Mouse (Mus musculus) heart, embryonic 14.5 days (tissue): Measurements from ENCODE around the gene Atp6v1e2. TPM values are rescaled to one million over a fixed set of nuclear protein-coding genes. Genes with fewer than 3 reads are reported as not detected.

Experiments used
- ATAC-seq: fragments of 200-750 bp; cut with Nextera tagmentation; 2 replicates; pipeline ENCODE4 v1.8.0; 2017; ENCODE audit warnings: low read depth, moderate TSS enrichment; ENCODE audit not compliant: insufficient number of reproducible peaks, insufficient read depth, low FRiP score
- H3K27ac ChIP-seq, 2 experiments: fragments of 200-500 bp in 1 of 2; fragments of 300-500 bp in 1 of 2; sonication (generic) in 1 of 2; replicated peaks in 1 of 2; 2 replicates each; pipeline ENCODE4 v1.5.1; 2012 to 2014; ENCODE audit warnings: low read depth in 2 of 2, low read length in 2 of 2, control low read depth in 1 of 2, mild to moderate bottlenecking in 1 of 2, mixed read lengths in 1 of 2; ENCODE audit not compliant: control insufficient read depth in 1 of 2, insufficient read depth in 1 of 2
- H3K27me3 ChIP-seq: fragments of 300-500 bp; sonication (generic); 2 replicates; pipeline ENCODE4 v1.6.1; 2014; ENCODE audit warnings: mild to moderate bottlenecking, low read length, control low read depth; ENCODE audit not compliant: control insufficient read depth, insufficient read depth
- H3K36me3 ChIP-seq: fragments of 300-500 bp; sonication (generic); 2 replicates; pipeline ENCODE4 v1.6.1; 2014; ENCODE audit warnings: mild to moderate bottlenecking, control low read depth, low read length, mixed read lengths; ENCODE audit not compliant: control insufficient read depth, insufficient read depth
- H3K4me1 ChIP-seq, 2 experiments: fragments of 200-500 bp in 1 of 2; fragments of 300-500 bp in 1 of 2; sonication (generic) in 1 of 2; 2 replicates each; pipeline ENCODE4 v1.6.1; 2012 to 2014; ENCODE audit warnings: low read length in 2 of 2, control low read depth in 1 of 2, mixed read lengths in 1 of 2; ENCODE audit not compliant: control insufficient read depth in 2 of 2, insufficient read depth in 2 of 2
- H3K4me2 ChIP-seq: fragments of 300-500 bp; sonication (generic); 2 replicates; pipeline ENCODE4 v1.6.1; 2014; ENCODE audit warnings: mild to moderate bottlenecking, low read length
- H3K4me3 ChIP-seq, 2 experiments: fragments of 200-500 bp in 1 of 2; fragments of 300-500 bp in 1 of 2; sonication (generic) in 1 of 2; 2 replicates each; pipeline ENCODE4 v1.5.1; 2012 to 2014; ENCODE audit warnings: low read length in 2 of 2, mild to moderate bottlenecking in 2 of 2, control low read depth in 1 of 2, low read depth in 1 of 2, moderate library complexity in 1 of 2; ENCODE audit not compliant: control insufficient read depth in 1 of 2, insufficient read depth in 1 of 2
- H3K9ac ChIP-seq: fragments of 300-500 bp; sonication (generic); 2 replicates; pipeline ENCODE4 v1.6.1; 2014; ENCODE audit warnings: mild to moderate bottlenecking, low read length
- H3K9me3 ChIP-seq: fragments of 300-500 bp; sonication (generic); 2 replicates; pipeline ENCODE4 v1.6.1; 2016; ENCODE audit warnings: low read length, control low read depth; ENCODE audit not compliant: control insufficient read depth
- WGBS: fragments of 180-500 bp; shearing (Covaris S2); extraction: QIAGEN DNeasy Blood & Tissue Kit; methylation state at CpG from one replicate; pipeline ENCODE4 v1.1.7; 2014; 5-methylcytosine and 5-hydroxymethylcytosine counted together
- polyA plus RNA-seq: library from polyadenylated mRNA; unstranded; fragments of >200 nt; fragmentation: Nextera tagmentation; extraction: Ambion mirVana; gene quantifications from 2 replicates; pipeline ENCODE4 v1.2.1, GENCODE M21; 2014

The Atp6v1e2 gene
- polyA plus RNA-seq, 1 experiment from 2014 or later: not detected

DNA sequence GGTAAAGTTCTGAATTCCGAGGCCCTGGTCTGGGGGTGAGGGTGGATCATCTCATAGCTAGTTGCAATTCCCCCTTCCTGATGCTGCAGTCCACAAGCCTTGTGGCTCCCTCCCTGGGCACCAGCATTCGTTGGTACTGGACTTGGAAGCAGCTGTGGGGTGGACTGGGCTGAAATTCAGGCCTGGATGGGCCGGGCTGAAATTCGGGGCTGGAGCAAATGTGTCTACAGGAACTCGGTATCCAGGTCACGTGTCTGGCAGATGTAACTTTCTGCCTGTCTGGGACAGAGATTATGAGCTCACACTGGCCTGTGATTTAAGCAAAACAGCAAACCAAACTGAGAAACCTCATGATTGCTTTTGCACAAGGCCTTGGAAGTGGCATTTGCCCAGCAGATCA, 1.1 kb upstream of the Atp6v1e2 start:
- ATAC-seq: no peak
- Histone ChIP-seq H3K4me1 (no peaks in the 10 kb centered on the region), H3K9ac (no peak overlapping the region), H3K9me3 (no peaks in the 10 kb centered on the region), H3K36me3 (no peaks in the 10 kb centered on the region), H3K27me3 (no peaks in the 10 kb centered on the region), H3K4me3 (no peak overlapping the region), H3K27ac (no peak overlapping the region), H3K4me2 (no peak overlapping the region)
- WGBS: 70% methylated on average over 6 of the region's 6 CpGs

DNA sequence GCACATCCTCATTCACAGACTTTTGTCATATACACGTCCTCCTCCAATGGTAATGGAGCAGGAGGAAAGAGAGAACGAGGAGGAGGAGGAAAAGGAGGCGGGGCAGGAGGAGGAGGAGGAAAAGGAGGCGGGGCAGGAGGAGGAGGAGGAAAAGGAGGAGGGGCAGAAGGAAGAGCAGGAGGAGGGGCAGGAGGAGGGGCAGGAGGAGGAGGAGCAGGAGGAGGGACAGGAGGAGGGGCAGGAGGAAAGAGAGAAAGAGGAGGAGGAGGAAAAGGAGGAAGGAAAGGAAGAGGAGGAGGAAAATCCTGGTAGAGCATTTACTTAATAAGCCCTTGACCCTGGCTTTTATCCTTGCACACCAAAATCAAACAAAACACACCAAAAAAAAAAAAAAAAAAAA, 1.6 kb downstream of the Atp6v1e2 start:
- no peak for ATAC-seq
- 63% methylated on average over 4 of the region's 4 CpGs for WGBS

DNA sequence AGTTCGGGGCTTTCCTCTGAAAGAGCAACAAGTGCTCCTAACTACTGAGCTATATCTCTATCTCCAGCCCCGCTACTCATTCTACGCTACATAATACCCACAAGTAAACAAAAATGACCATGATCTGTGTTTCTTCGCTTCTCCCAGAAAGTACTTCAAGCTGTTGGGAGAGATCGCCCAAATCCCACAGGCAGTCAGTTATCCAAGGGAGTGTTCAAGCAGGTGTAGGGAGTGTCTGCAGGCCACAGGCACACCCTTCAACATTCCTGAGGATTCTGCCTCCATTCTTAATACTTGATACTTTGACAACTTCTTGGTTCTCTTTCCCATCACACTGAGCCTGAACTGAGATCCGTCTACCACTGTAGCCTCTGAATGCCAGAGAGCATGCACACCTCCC, 4.5 kb downstream of the Atp6v1e2 start:
- no peaks in the 10 kb centered on the region for H3K36me3 ChIP-seq
- 0 out of 2 replicates have a peak, but pooled peaks cover 4% of the 10 kb centered on the region for H3K27me3 ChIP-seq
- no peak overlapping the region for H3K4me2 ChIP-seq
- no peak overlapping the region for H3K9ac ChIP-seq
- no peak overlapping the region for H3K4me3 ChIP-seq
- 85% methylated on average over 6 of the region's 6 CpGs for WGBS
- no peak for ATAC-seq
- no peaks in the 10 kb centered on the region for H3K9me3 ChIP-seq
- H3K4me1 ChIP-seq: peaks cover 8 to 16% of the 10 kb centered on the region in 2 experiments
- H3K27ac ChIP-seq: no peak overlapping the region

More for the DNA sequence above, 1.6 kb downstream of the Atp6v1e2 start:
- H3K36me3 ChIP-seq: no peaks in the 10 kb centered on the region
- no peaks in the 10 kb centered on the region for H3K9me3 ChIP-seq
- peaks cover 7 to 9% of the 10 kb centered on the region in 2 experiments for H3K4me1 ChIP-seq
- H3K4me2 ChIP-seq: no peak overlapping the region
- no peak overlapping the region for H3K4me3 ChIP-seq
- H3K9ac ChIP-seq: no peak overlapping the region
- 0 out of 2 replicates have a peak, but pooled peaks cover 4% of the 10 kb centered on the region for H3K27me3 ChIP-seq
- H3K27ac ChIP-seq: no peak overlapping the region

DNA sequence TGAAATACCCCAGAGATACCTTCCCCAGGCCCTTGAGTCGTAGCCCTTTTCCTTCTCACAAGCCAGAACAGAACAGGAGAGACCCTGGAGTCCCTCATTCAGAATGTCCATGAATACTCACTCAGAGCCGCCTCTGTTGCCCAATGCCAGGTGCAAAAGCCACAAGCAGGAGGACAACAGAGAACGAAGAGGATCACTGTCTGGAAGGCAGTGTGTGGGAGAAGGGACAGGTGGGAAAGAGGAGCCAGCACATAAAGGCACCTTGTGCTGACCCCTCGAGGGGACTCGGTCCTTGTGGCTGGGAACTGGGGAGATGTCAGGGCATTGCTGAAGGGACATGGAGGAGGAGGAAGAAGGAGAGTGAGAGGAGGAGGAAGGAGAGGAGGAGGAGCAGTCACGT, 5.6 kb downstream of the Atp6v1e2 start:
- ATAC-seq: no peak
- no peak overlapping the region for H3K27ac ChIP-seq
- H3K4me3 ChIP-seq: no peak overlapping the region
- H3K27me3 ChIP-seq: 0 out of 2 replicates have a peak, but pooled peaks cover 4% of the 10 kb centered on the region
- WGBS: 66% methylated on average over 6 of the region's 6 CpGs
- no peaks in the 10 kb centered on the region for H3K9me3 ChIP-seq
- H3K36me3 ChIP-seq: no peaks in the 10 kb centered on the region
- H3K9ac ChIP-seq: no peak overlapping the region
- no peak overlapping the region for H3K4me2 ChIP-seq
- peaks cover 10 to 23% of the 10 kb centered on the region in 2 experiments for H3K4me1 ChIP-seq

DNA sequence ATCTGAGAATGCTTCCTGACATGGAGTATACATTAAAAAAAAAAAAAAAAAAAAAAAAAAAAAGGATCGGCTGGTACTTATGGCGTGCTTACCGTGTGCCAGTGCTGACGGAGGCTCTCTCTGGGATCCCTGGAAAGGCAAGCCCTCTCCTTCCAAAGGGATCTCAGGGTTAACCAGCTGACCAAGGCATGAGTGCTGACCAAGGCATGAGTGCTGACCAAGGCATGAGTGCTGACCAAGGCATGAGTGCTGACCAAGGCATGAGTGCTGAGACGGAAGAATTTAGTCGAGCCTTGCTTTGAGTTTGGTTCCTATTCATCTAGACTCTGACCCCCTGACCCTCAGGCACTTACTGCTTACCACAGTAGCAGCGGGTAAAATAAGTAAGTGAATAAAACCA, 9.0 kb downstream of the Atp6v1e2 start:
- no peak overlapping the region for H3K4me2 ChIP-seq
- no peak overlapping the region for H3K27ac ChIP-seq
- peaks cover 10 to 24% of the 10 kb centered on the region in 2 experiments for H3K4me1 ChIP-seq
- 64% methylated on average over 7 of the region's 7 CpGs for WGBS
- H3K9me3 ChIP-seq: no peaks in the 10 kb centered on the region
- H3K4me3 ChIP-seq: no peak overlapping the region
- 0 out of 2 replicates have a peak, but pooled peaks cover 4% of the 10 kb centered on the region for H3K27me3 ChIP-seq
- H3K36me3 ChIP-seq: no peaks in the 10 kb centered on the region
- H3K9ac ChIP-seq: no peak overlapping the region
- no peak for ATAC-seq

DNA sequence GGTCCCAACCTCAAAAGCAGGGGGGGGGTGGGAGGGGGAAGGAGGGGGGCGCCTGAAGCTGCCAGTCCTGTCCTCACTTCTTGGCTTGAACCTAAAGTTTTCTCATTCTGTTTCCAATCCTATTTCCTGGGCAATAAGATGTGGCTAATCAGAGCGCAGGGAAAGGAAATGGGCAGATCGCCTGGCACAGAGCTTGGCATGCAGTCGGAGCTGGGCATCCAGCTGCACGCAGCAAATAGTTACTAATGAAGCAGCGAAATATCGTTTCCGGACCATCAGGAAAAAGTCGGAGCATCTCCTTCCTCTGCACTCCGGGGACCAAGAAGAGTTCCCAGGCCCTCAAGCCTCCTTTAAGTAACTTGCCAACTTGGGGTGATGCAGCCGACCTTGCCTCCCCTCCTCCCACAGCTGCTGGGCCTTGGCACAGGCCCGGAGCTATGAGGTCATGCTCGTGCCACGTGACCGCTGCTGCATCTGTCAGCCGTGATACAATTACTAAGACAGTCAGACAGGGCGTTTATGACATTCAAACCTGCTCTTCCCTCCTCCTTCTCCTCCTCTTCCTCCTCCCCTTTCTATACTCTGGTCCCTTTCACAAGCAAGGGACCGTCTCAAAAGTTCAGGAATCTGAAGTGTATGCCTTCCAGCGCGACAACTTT, 10.1 kb downstream of the Atp6v1e2 start:
- Histone ChIP-seq H3K27ac (peak overlapping the region; percentile 41 to 52), H3K27me3 (0 out of 2 replicates have a peak, but pooled peaks cover 6% of the 10 kb centered on the region), H3K9me3 (no peaks in the 10 kb centered on the region), H3K4me1 (peaks cover 10 to 24% of the 10 kb centered on the region in 2 experiments), H3K9ac (peak overlapping the region; percentile 48), H3K4me2 (peak overlapping the region; percentile 72), H3K36me3 (no peaks in the 10 kb centered on the region), H3K4me3 (peak overlapping the region; percentile 35 to 36)
- 6% methylated on average over 20 of the region's 20 CpGs for WGBS
- peak; percentile 79; the same call in 1 of the 2 replicates for ATAC-seq

DNA sequence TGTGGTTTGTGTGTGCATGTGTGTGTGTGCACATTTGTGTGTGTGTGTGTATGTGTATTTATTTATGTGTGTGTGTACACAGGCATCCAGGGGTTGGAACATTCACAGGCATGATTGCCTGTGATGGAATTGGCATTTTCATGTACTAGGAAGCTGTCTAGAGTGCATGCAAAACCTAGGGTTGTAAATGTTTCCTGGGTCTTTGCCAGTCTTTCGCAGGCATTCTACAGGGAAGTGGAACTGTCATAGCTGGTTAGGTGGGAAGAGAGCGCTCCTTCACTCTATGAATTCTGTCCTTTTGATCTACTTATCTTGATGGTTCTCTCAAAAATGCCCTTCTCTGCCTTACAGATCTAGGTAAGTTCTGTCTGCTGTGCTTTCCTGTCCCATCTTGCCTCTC, 10.6 kb downstream of the Atp6v1e2 start:
- Histone ChIP-seq H3K36me3 (no peaks in the 10 kb centered on the region), H3K4me2 (peak overlapping the region; percentile 72), H3K9me3 (no peaks in the 10 kb centered on the region), H3K27me3 (0 out of 2 replicates have a peak, but pooled peaks cover 6% of the 10 kb centered on the region), H3K4me3 (peak overlapping the region in 1 of 2 experiments; percentile 36; a peak in 2 of 4 replicates), H3K9ac (peak overlapping the region; percentile 48; the same call in 1 of the 2 replicates), H3K4me1 (peaks cover 10 to 24% of the 10 kb centered on the region in 2 experiments), H3K27ac (peak overlapping the region in 1 of 2 experiments; percentile 52; a peak in 2 of 4 replicates)
- ATAC-seq: no peak
- 54% methylated on average over 2 of the region's 2 CpGs for WGBS
